Mouse (Mus musculus): ENCODE measurements around the gene Cage1. TPM values are rescaled to one million over a fixed set of nuclear protein-coding genes. Genes with fewer than 3 reads are reported as not detected.

Cage1 gene
- polyA plus RNA-seq, 2 experiments = 0.15 to 0.25 TPM

DNA sequence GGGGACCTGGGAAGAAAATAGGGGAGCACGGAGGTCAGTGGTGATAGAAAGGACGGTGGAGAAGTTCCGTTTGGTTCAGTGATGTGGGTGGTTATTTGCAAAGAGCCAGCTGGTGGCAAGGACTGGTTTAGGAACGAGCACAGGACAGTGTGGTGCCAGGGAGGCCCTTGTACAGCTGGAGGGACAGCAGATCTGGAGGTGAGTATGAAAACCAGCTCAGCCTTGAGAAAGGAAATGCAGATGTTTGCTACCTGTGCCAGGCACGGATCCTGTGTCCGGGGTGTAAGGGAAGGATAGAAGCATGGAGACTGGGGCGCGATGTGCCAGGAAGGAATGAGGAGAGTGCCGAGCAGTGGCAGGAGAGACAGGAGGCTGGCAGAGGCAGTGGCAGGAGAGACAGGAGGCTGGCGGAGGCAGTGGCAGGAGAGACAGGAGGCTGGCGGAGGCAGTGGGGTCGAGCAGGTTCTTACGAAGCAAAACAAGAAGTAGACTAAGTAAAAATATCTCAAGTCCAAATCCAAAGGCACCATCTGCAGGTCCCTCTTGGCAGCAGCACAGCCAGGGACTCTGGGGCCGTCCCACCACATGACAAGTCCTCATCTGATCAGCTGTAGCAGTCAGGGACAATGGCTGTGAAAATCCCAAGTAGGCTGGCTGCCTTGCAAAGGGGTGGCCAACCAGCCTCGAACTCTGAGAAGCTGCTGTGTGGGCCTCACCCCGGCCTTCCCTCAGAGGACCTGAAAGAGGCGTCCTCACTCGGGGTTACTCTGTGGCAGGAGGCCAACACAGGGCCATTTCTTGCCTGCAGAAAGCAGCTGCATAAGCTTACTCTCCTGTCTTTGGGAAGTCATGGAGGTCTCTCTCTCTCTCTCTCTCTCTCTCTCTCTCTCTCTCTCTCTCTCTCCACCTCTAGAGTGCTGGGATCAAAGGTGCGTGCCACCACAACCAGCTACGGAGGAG lies 72.5 kb downstream of the Cage1 start:
- Histone ChIP-seq H3K4me3 (ENCODE audit: insufficient read depth in 1 of 2, low read depth in 2 of 2, low read length in 2 of 2) (peak overlapping the region; percentile 16 to 22), H3K4me1 (replicated peaks; ENCODE audit: control insufficient read depth in 2 of 2, insufficient read depth in 2 of 2, low read length in 1 of 2) (peaks cover 24 to 35% of the 10 kb centered on the region in 2 experiments), H3K4me2 (ENCODE audit: low read depth) (peak overlapping the region; percentile 80), H3K9me3 (ENCODE audit: control insufficient read depth, low read length) (no peaks in the 10 kb centered on the region), H3K27ac (peak overlapping the region; percentile 75), H3K36me3 (replicated peaks; ENCODE audit: control insufficient read depth, insufficient read depth, low read depth) (no peaks in the 10 kb centered on the region), H3K27me3 (ENCODE audit: control insufficient read depth, insufficient read depth, low read length) (no peaks in the 10 kb centered on the region), H3K9ac (replicated peaks) (peak overlapping the region; percentile 60)
- DNase-seq (ENCODE audit: low read depth in 3 of 3, low spot score in 3 of 3) (peak in 1 of 3 experiments; percentile 28), ATAC-seq (ENCODE audit: insufficient read depth) (peak; percentile 35)
- 40% methylated on average over 20 of the region's 20 CpGs for WGBS (ENCODE audit: insufficient replicate concordance)
- TF ChIP-seq CTCF (IDR thresholded peaks at IDR 0.05; ENCODE audit: low read depth) = no peak
- TF ChIP-seq EP300 (IDR thresholded peaks at IDR 0.05; ENCODE audit: low read depth) = no peak

DNA sequence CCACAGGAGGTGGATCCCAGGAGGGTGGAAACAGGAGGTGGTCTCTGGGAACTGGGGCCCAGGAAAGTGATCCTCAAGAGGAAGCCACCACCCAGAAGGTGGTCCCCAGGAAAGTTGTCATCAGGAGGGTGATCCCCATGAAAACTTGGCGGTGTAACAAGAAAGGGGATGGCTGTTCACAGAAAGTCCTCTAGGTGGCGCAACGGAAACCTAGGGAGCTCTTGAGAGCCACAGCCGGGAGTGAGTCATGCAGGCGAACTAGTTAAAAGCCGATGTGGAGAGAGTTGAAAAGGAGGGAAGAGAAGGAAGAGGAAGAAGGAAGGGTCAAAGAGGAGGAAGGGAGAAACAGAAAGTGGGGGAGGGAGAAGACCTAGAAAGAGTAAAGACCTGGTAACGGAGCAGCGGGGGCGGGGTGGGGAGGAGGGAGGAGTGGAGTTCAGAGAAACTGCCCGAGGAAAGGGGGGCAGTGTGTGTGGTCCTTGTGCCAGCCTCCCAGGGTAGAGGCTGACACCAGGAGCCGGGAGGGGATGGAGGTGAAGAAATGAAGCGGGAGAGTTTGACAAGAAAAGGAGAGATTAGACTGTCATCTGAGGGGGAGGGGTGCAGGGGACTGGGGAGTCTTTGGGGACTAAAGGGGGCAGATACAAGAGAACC lies 73.4 kb downstream of the Cage1 start:
- H3K4me1 ChIP-seq (replicated peaks; ENCODE audit: control insufficient read depth in 2 of 2, insufficient read depth in 2 of 2, low read length in 1 of 2) = peaks cover 32 to 40% of the 10 kb centered on the region in 2 experiments
- ATAC-seq (ENCODE audit: insufficient read depth) = no peak
- peak overlapping the region; percentile 80 for H3K4me2 ChIP-seq (ENCODE audit: low read depth)
- H3K27ac ChIP-seq = peak overlapping the region; percentile 8; the same call in 1 of the 2 replicates
- 2% methylated on average over 12 of the region's 12 CpGs for WGBS (ENCODE audit: insufficient replicate concordance)
- peak overlapping the region; percentile 60 for H3K9ac ChIP-seq (replicated peaks)
- peak overlapping the region; percentile 53 to 64 for H3K4me3 ChIP-seq (ENCODE audit: insufficient read depth in 1 of 2, low read depth in 2 of 2, low read length in 2 of 2)
- H3K36me3 ChIP-seq (replicated peaks; ENCODE audit: control insufficient read depth, insufficient read depth, low read depth) = no peaks in the 10 kb centered on the region
- peak; percentile 60 to 81 (median 64) for DNase-seq (ENCODE audit: low read depth in 3 of 3, low spot score in 3 of 3)
- H3K9me3 ChIP-seq (ENCODE audit: control insufficient read depth, low read length) = no peaks in the 10 kb centered on the region
- H3K27me3 ChIP-seq (ENCODE audit: control insufficient read depth, insufficient read depth, low read length) = no peaks in the 10 kb centered on the region
- TF ChIP-seq CTCF (IDR thresholded peaks at IDR 0.05; ENCODE audit: low read depth) (peak; percentile 97), EP300 (IDR thresholded peaks at IDR 0.05; ENCODE audit: low read depth) (no peak)

DNA sequence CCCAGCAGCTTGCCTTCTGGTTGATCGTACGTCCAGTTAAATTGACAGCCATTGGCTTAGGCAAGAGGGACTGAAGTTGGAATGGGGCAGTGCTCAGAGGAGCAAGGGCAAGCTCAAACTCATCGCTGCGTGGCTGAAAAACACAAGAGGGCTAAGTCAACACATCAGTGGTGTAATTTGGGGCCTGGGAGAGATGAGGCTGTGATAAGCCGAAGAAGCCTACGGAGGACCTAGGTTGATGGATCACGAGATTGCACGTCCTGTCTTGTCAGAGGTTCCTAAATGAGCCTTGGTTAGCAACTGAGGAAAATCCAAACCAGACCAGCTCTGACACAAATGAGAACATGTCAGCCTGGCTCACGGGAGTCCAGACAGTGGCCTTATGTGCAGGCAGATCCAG lies 74.3 kb downstream of the Cage1 start:
- H3K36me3 ChIP-seq (replicated peaks; ENCODE audit: control insufficient read depth, insufficient read depth, low read depth) = no peaks in the 10 kb centered on the region
- TF ChIP-seq CTCF (IDR thresholded peaks at IDR 0.05; ENCODE audit: low read depth) = no peak
- no peak for TF ChIP-seq EP300 (IDR thresholded peaks at IDR 0.05; ENCODE audit: low read depth)
- no peak for DNase-seq (ENCODE audit: low read depth in 3 of 3, low spot score in 3 of 3)
- no peak overlapping the region for H3K27ac ChIP-seq
- H3K4me2 ChIP-seq (ENCODE audit: low read depth) = no peak overlapping the region
- WGBS (ENCODE audit: insufficient replicate concordance) = 70% methylated on average over 9 of the region's 9 CpGs
- H3K4me1 ChIP-seq (replicated peaks; ENCODE audit: control insufficient read depth in 2 of 2, insufficient read depth in 2 of 2, low read length in 1 of 2) = peaks cover 33 to 42% of the 10 kb centered on the region in 2 experiments
- ATAC-seq (ENCODE audit: insufficient read depth) = no peak
- H3K27me3 ChIP-seq (ENCODE audit: control insufficient read depth, insufficient read depth, low read length) = no peaks in the 10 kb centered on the region
- H3K4me3 ChIP-seq (ENCODE audit: insufficient read depth in 1 of 2, low read depth in 2 of 2, low read length in 2 of 2) = no peak overlapping the region
- H3K9ac ChIP-seq (replicated peaks) = no peak overlapping the region
- H3K9me3 ChIP-seq (ENCODE audit: control insufficient read depth, low read length) = no peaks in the 10 kb centered on the region

DNA sequence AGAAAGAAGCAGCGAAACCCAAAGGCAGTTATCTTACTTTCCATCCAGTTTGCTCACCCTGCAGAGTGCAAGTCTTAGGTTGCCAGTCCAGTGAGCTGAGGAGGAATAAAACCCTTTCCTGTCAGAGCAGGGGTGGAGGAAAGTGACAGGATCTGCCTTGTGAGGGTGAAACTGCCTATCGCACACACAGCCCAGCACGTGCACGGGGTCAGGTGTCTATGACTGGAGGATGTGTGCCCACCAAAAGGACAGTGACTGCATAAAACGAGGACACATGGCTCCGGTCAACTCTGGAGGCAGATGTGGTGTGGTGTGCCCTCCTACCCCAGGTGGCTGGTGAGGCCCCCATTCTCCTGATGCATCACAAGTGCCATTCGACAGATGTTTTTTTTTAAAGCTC lies 76.9 kb downstream of the Cage1 start:
- Histone ChIP-seq H3K27ac (no peak overlapping the region), H3K4me1 (replicated peaks; ENCODE audit: control insufficient read depth in 2 of 2, insufficient read depth in 2 of 2, low read length in 1 of 2) (peaks cover 21 to 28% of the 10 kb centered on the region in 2 experiments), H3K9me3 (ENCODE audit: control insufficient read depth, low read length) (no peaks in the 10 kb centered on the region), H3K9ac (replicated peaks) (no peak overlapping the region), H3K4me2 (ENCODE audit: low read depth) (no peak overlapping the region), H3K4me3 (ENCODE audit: insufficient read depth in 1 of 2, low read depth in 2 of 2, low read length in 2 of 2) (no peak overlapping the region), H3K27me3 (ENCODE audit: control insufficient read depth, insufficient read depth, low read length) (no peaks in the 10 kb centered on the region), H3K36me3 (replicated peaks; ENCODE audit: control insufficient read depth, insufficient read depth, low read depth) (no peaks in the 10 kb centered on the region)
- TF ChIP-seq EP300 (IDR thresholded peaks at IDR 0.05; ENCODE audit: low read depth) (no peak), CTCF (IDR thresholded peaks at IDR 0.05; ENCODE audit: low read depth) (no peak)
- ATAC-seq (ENCODE audit: insufficient read depth) (no peak), DNase-seq (ENCODE audit: low read depth in 3 of 3, low spot score in 3 of 3) (no peak)
- WGBS (ENCODE audit: insufficient replicate concordance) = 63% methylated on average over 7 of the region's 7 CpGs
